Mouse (Mus musculus): ENCODE results near the gene Txn1. TPM values are rescaled to one million over a fixed set of nuclear protein-coding genes. Genes with fewer than 3 reads are reported as not detected.

Txn1 gene
- polyA plus RNA-seq (2015; fragmentation: Nextera tagmentation; extraction: Ambion mirVana) = 366 and 398 TPM in 2 replicates

GRCm38 (mm10) chr4:57956029-57956960 lies at the start of gene Txn1:
TSS of gene Txn1 (minus strand) at chr4:57956411.

GRCm38 (mm10) chr4:57916201-57916661 lies 40.0 kb downstream of the Txn1 start, which contains the start of gene D630039A03Rik:
TSS of gene D630039A03Rik (minus strand) at chr4:57916297.

Other genes starting within 250 kb of the Txn1 start
- gene Akap2, start 238.8 kb downstream of the Txn1 start, polyA plus RNA-seq (2015; fragmentation: Nextera tagmentation; extraction: Ambion mirVana) = 10.2 and 12.9 TPM in 2 replicates
- 0.59 and 0.66 TPM in 2 replicates for gene D630039A03Rik, start 40.1 kb downstream of the Txn1 start, polyA plus RNA-seq (2015; fragmentation: Nextera tagmentation; extraction: Ambion mirVana)
- not detected in 2 replicates for gene Txndc8, start 52.7 kb upstream of the Txn1 start, polyA plus RNA-seq (2015; fragmentation: Nextera tagmentation; extraction: Ambion mirVana)